23 mouse cellular contexts compared by ENCODE assay signal in genomic region chr7:120817552-120817951, GRCm38 (mm10). TPM values are rescaled to one million over a fixed set of nuclear protein-coding genes. Genes with fewer than 3 reads are reported as not detected.
"Had no signal": no experiment of that assay in that cellular context is flagged by ENCODE, and none has a peak within 500 bp of the region (broad histone marks: within the 10 kb centered on the region; RNA-seq: fewer than 3 reads in every experiment).

No protein-coding gene starts in this region.

- H3K9me3 ChIP-seq: lung, embryonic 15.5 days; midbrain, embryonic 13.5 days; midbrain, embryonic 15.5 days; neural tube, embryonic 12.5 days; stomach, embryonic 15.5 days had no signal

- H3K27ac ChIP-seq: lung, embryonic 15.5 days; macrophage; midbrain, embryonic 13.5 days; midbrain, embryonic 15.5 days; neural tube, embryonic 12.5 days; stomach, embryonic 15.5 days had no signal

- H3K27me3 ChIP-seq: lung, embryonic 15.5 days; midbrain, embryonic 13.5 days; midbrain, embryonic 15.5 days; neural tube, embryonic 12.5 days; stomach, embryonic 15.5 days had no signal

- H3K36me3 ChIP-seq: lung, embryonic 15.5 days; midbrain, embryonic 13.5 days; midbrain, embryonic 15.5 days; neural tube, embryonic 12.5 days; stomach, embryonic 15.5 days had no signal

- DNase-seq: lung, adult 2 months; lung, postnatal 14 days; lung, postnatal 36 days; right cerebral cortex, postnatal 14 days; thymus, adult 18-20 months; thymus, postnatal 14 days; thymus, postnatal 36 days had no signal

- H3K4me1 ChIP-seq: lung, embryonic 15.5 days; midbrain, embryonic 13.5 days; midbrain, embryonic 15.5 days; neural tube, embryonic 12.5 days; stomach, embryonic 15.5 days had no signal

- H3K4me2 ChIP-seq: lung, embryonic 15.5 days; midbrain, embryonic 11.5 days; midbrain, embryonic 13.5 days; midbrain, embryonic 15.5 days; neural tube, embryonic 12.5 days; stomach, embryonic 15.5 days had no signal

- H3K9ac ChIP-seq: lung, embryonic 15.5 days; midbrain, embryonic 13.5 days; midbrain, embryonic 15.5 days; neural tube, embryonic 12.5 days; stomach, embryonic 15.5 days had no signal

- ATAC-seq: lung, postnatal 0 days; midbrain, embryonic 13.5 days; midbrain, embryonic 15.5 days had no signal

- H3K4me3 ChIP-seq: lung, embryonic 15.5 days; midbrain, embryonic 13.5 days; midbrain, embryonic 15.5 days; neural tube, embryonic 12.5 days; stomach, embryonic 15.5 days had no signal

RNA-seq across cellular contexts. Expression of gene Gm5737, which starts 5.4 kb away (rescaled TPM):
- total RNA-seq: megakaryocyte, adult 5-6 weeks; midbrain, postnatal 0 days; monocyte, adult 5-6 weeks; neutrophil, adult 5-6 weeks had no signal
- polyA plus RNA-seq: liver, embryonic 16.5 days; lung, embryonic 15.5 days; lung, postnatal 0 days; macrophage; midbrain, embryonic 11.5 days; midbrain, embryonic 13.5 days; midbrain, postnatal 0 days; neural tube, embryonic 12.5 days; neural tube, embryonic 14.5 days; spleen, adult 2 months; stomach, embryonic 15.5 days; thymus, postnatal 0 days had no signal
